Mouse (Mus musculus) ZHBTc4 (cell line): ENCODE data around the gene Negr1.

ENCODE experiments used
- DNase-seq: peaks from one replicate; pipeline ENCODE4 v3.0.0-alpha.2; 2011; ENCODE audit warnings: low read depth, low spot score

The Negr1 gene

DNA sequence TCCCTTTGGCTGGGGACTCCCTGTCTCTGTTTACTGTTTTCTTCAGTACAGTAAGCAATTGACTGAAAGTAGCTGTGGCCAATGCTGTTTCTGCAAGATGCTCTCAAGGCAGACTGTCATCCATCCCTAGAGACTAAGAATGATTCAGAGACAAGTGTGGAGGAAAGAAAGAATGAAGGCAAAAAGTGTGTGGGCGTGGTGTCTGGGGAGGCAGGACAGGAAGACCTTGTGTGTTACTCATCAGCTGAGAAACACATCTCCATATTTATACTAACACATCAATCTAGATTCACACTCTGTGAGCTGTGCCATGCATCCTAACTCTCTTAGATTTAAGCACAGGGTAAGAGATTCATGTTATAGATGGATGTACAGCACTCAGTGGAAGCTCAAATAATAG lies 431.2 kb downstream of the Negr1 start:
- no peak for DNase-seq

- no peak for DNase-seq
Observed at GRCm38 (mm10) chr3:156999177-156999808, 437.7 kb downstream of the Negr1 start.

DNA sequence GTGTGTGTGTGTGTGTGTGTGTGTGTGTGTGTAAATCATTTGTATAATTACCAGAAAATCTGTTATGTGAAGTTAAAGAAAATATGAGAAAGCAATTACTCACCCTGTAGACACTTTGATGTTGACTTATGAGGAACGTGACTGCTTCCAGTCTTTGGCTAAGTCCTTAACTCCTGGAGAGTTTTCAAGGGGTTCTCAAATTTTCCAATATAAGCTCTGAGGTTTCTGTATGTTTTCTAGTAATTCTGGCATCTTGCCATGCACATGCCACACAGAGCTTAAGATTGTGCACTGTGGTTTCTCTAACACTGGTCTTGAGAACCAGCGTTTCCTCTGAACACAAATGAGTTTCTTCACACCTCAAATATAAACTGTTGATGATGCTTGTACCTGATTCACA lies 460.0 kb downstream of the Negr1 start:
- DNase-seq: no peak

DNA sequence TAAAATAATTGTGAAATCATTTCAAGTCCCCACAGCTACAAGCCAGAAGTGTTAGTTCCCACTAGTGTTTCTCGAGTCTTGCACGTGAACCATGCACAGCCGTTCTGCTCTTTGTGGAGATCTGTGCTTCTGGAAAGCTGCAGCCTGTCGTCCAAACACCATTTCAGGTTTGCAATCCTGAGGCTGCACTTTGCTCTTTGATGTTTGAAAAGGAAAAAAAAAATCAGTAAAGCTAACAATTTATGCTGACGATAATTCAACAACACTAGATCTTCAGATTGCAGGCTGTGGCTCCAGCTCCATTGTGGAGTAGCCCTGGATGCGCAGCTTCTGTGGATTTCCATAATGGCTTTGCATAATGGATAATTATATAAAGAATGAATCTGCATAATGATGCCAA lies 463.0 kb downstream of the Negr1 start:
- DNase-seq: no peak

GRCm38 (mm10) chr3:157031513-157032142 lies 470.0 kb downstream of the Negr1 start:
- DNase-seq: no peak

GRCm38 (mm10) chr3:157036016-157036415 lies 474.4 kb downstream of the Negr1 start:
- no peak for DNase-seq

GRCm38 (mm10) chr3:157036568-157036967 lies 475.0 kb downstream of the Negr1 start:
- DNase-seq: no peak

- no peak for DNase-seq
Observed at GRCm38 (mm10) chr3:157040619-157041018, 479.0 kb downstream of the Negr1 start.

- DNase-seq: no peak
Observed at GRCm38 (mm10) chr3:157044565-157044964, 483.0 kb downstream of the Negr1 start.

DNA sequence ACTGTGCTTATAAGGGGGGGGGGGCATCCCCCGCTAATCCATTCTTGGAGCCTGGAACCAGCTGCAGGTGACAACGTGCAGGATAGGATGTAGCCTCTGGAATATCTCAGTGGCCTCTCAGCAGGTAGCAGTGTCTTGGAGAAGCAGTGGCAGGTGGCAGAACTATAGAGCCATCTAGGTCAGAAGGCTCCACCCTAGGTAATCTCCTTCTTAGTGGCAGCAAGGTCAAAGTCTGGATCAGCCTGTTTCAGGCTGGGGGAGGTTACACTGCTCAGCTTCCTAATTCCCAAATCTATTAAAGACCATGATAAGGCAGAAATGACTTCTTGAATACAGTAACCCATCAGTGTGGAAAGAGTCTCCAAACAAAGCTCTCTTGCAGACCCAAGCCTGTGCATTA lies 502.8 kb downstream of the Negr1 start:
- peak; percentile 33 for DNase-seq

DNA sequence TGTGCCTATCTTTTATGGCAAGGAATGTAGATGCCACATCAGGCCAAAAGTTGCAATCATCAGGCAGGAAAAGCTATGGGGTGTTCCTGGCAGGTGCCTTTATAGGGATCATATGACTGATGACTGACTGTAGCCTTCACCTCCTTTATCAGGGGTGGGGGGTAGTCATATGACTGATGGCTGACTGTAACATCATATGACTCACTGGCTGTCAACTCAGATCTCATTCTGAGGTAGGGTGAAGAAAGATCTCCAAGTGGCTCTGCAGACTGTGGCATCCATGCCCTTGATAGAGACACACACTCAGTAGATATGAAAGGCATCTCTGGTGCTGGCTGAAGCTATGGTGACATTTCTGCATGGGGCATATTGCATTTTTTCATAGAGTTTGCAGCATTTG lies 504.7 kb downstream of the Negr1 start:
- DNase-seq: no peak

- no peak for DNase-seq
Observed at GRCm38 (mm10) chr3:157079250-157079965, 517.8 kb downstream of the Negr1 start.

DNA sequence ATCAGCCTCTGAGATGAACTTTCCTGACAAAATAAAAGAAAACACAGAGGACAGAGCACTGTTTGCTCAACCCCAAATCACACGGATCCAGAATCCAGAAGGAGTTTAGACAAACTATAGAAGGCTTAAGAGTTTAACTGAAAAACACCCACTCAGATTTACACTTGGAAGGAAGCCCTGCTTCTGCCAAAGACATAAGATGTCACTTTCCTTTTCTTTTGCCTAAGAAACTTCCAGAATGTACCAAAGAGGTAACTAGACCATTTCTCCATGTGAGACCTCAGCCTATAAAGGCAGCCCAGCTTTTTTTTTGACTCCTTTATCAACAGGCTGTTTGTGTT lies 518.3 kb downstream of the Negr1 start:
- DNase-seq: no peak

DNA sequence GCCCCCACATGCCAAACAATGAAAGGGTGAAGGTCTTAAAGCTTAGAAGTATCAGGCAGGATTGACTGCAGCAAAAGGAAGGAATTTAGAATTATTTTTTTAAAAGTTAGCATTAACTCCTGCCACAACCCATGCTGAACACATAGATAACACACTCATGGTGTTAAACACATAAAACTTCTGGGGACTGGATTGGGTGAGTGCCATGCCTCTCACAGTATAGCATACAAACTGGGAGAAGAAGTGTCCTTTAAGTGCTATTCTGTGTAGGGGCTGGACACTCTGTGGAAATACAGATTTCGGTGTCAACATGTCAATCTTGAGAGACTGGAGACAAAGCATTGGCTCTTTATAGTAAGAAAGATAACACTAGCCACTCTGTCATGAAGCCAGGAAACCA lies 519.0 kb downstream of the Negr1 start:
- no peak for DNase-seq

DNA sequence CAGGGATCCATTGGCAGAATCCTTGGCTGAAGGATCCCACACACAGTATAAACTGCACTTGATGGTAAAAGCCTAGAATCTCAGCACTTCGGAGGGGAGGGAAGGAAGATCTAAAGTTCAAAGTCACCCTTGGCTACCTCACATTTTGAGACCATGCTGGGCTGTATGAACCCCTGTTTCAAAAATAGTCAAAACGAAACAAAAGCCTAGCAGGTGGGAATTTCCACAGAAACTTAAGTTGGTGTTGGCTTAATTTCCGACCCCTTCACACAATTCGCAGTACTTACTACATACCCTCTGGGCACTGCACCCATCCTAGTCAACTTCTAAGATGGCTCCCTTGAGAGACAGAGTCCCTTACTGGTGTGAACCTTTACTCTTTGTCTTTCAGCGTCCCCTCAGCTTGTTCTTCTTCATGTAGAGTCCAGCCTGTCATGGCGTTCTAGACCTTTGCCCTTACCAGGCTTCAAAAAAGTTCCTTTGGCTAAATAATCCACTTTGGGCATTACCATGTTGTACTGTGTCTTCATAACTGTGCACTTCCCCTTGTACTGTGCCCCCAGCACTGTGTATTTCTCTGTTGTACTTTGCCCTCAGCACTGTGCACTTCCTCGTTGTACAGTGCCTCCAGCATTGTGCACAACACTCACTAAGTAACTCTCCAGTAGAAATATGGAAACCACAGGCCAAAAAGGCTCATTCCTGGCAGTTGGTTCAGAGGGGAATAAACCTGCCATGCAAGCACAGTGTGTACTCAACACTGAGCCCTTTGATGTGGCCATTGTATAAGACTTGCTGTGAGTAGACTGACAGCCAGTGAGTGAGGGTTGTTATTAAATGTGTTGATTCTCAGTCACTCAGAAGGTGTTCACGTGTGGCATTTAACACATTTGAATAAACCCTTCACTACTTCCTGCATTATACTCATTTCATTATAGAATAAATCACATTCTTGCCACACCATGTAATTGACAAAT lies 521.5 kb downstream of the Negr1 start:
- no peak for DNase-seq

DNA sequence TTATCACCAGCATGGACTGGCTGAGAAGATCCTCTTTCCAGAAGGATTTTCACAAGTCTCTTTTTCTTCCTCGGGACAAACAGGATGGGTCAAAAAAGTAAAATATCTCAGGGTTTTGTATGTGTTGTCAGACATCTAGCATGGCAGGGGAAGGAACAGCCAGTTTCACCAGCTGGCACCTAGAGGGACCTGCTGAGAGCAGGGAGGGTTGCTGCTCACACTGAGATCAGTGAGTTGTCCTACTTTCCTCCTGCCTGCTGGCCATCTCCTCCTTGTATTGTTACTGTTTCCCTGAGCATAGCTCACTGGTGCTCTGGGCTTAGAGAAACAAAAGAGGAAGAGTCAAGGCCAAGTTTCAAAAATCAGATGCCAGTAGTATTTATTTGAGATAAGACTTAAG lies 523.6 kb downstream of the Negr1 start:
- DNase-seq: no peak

DNA sequence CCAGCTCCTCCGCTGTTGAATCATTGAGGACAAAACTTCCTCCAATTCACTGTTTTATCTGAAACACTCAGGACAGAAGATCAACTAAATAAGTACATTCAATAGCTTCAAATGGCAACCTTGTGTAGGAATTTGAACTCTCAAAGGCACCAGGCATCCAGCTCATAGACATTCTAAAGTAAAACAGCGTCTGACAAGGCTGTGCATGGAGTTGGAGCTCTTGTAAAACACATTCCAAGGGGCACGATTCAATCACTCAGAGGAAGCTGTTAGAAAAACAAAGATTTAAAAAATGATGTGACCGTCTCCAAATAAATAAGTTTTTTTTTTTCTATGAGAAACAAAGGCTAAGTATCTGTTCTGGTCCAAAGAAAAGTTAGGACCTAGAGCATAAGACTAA lies 528.5 kb downstream of the Negr1 start:
- no peak for DNase-seq

DNA sequence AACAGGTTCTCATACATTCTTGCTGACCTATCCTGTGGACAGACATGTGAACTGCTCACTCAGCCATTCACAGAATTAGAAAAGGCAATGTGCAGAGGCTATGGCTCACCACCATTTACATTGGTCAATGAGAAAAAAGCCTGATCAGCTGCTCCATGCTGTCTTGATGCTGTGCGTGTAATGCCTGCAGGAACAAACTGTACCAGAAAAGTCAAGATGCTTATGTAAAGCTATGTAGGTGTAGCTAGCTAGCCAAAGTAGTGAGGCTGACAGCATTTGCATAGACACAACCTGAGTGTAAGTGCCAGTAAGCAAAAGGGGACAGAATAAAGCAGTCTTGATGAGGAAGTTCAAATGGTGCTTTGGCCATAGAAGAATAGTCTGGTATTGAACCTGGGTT lies 534.7 kb downstream of the Negr1 start:
- DNase-seq: no peak

- DNase-seq: no peak
Observed at GRCm38 (mm10) chr3:157097514-157097913, 535.9 kb downstream of the Negr1 start.

- no peak for DNase-seq
Observed at GRCm38 (mm10) chr3:157098417-157098816, 536.8 kb downstream of the Negr1 start.

GRCm38 (mm10) chr3:157104866-157105579 lies 543.4 kb downstream of the Negr1 start:
- DNase-seq: no peak
